Mouse (Mus musculus) lung, postnatal 0 days (tissue): Measurements from ENCODE around the gene Bcl2l14.

Source experiments
- CTCF ChIP-seq: IDR thresholded peaks from 2 replicates; pipeline ENCODE4 v1.5.1; 2016; ENCODE audit warnings: antibody characterized with exemption, mild to moderate bottlenecking
- EP300 ChIP-seq: IDR thresholded peaks from 2 replicates; pipeline ENCODE4 v1.6.1; 2016; ENCODE audit warnings: antibody characterized with exemption, mild to moderate bottlenecking, control low read depth

GRCm38 (mm10) chr6:134377201-134377600 is 18.9 kb upstream of the Bcl2l14 start:
- TF ChIP-seq CTCF (no peak), EP300 (no peak)
